Mouse (Mus musculus): Measurements from ENCODE around the gene Gm42417.
A peak's percentile ranks its signal among the peaks of the same experiment; 100 is the strongest.
"Not testable (repeated sequence)": the region's sequence is repeated elsewhere in the genome, so short reads cannot be mapped to it uniquely, and the experiment has no call there.

Gene Gm42417

DNA sequence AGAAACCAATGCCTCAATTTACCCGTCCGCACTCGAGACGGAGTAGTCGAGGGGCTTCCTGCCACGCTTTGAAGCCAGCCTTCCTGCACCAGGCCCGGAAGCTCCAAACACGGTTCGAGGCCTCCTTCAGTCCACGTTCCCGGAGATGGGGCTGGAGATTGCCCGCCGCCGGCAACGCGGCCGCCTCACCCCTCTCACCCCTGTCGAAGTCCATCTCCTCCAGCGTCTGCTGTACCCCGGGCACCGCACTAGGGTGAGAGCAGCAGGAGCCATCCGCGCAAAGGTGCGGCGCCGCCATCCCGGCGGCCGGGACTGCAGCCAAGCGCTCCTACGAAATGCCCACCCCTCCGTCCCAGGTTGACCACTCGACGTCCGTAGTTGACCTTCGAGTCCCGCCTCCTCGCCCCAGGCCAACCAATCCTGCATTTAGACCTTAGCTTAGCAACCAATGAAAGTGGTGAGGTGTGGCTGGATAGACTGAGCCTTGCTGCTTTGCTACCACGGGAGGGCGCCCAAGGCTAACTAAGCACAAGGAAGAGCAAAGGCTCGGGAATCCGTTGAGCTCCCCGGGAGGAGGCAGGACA lies 7.8 kb upstream of the Gm42417 start, which contains the start of gene Ankrd39:
TSS of gene Ankrd39 (minus strand) at position 558 of the 584 bp plus-strand sequence.
- peak; percentile 93 for DNase-seq (ENCODE audit: extremely low read depth, low read depth, low spot score)

DNA sequence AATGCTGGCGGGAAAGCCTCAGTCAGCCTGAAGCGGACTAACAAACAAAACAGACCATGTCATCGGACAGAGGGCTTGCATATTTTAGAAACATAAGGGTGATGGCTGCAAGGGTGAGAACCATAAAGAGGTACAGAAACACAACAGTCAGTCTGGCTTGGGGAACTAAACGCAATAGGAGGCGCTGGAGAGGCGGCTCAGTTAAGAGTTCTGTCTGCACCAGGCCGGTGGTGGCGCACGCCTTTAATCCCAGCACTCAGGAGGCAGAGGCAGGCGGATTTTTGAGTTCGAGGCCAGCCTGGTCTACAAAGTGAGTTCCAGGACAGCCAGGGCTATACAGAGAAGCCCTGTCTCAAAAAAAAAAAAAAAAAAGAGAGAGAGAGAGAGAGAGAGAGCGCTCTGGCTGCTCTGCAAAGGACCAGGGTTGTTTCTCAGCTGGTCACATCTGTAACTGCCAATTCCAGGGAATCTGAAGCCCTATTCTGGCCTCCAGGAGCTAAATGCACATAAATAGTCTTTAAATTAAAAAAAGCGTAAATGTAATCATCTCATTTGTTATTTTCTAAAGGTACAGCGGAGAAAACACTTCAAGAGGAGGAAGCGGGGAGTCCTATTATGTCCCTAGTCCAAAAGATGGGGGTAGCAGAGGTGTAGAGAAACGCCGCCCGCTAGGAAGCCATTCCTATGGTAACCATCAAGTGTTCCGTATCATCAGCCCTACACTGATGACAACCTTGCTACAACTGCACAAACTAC lies 6.8 kb upstream of the Gm42417 start:
- DNase-seq (ENCODE audit: extremely low read depth, low read depth, low spot score): no peak

DNA sequence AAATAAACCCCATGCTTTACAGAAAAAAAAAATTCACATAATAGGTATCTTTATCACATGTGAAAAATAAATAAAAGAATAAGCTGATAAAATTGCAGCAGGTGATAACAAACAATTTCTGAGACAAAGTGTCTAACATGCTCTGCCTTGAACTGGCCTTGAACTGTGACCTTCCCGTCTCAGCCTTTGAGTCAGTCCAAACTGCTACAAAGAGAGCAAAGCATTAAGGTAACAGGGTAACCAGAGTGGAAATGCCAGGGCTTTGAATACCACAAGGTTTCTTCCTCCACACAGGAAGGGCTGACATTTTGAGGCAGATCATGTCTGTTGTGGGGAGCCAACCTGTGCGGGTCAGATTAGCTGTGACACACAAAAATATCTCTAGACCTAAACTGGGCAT lies 6.2 kb upstream of the Gm42417 start:
- no peak for DNase-seq (ENCODE audit: extremely low read depth, low read depth, low spot score)

DNA sequence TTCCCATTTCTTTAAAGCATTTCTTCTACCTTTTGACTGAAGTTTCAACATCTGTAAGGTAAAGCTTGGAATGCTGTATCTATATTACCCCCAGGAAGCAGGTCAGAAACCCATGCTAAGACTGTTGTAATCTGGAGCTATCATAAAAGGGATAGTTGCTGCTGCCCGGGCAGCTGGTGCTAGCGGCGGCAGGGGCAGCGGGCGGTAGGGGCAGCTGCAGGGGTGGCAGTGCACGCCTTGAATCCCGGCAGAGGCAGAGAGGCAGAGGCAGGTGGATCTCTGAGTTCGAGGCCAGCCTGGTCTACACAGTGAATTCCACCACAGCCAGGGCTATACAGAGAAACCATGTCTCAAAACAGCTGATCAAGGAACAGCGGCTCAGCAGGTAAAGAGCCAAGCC lies 3.7 kb upstream of the Gm42417 start:
- DNase-seq (ENCODE audit: extremely low read depth, low read depth, low spot score): no peak

DNA sequence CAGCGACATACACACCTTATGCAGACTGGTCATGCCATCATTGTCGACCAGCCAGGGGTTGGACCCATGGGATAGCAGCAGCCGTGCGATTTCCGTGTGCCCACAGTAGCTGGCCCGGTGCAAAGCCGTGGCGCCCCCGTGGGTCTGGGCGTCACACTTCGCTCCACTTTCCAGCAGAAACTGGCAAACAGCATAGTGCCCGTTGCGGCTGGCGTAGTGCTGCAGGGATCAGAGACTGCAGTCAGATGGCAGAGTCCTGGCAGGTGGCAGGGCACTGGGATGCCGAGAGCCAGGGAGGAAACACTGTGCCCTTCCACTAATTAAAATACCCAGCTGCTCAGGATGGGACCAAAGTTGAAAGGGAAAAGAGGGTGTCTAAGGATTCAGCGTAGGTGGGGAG lies 2.6 kb upstream of the Gm42417 start:
- no peak for DNase-seq (ENCODE audit: extremely low read depth, low read depth, low spot score)

DNA sequence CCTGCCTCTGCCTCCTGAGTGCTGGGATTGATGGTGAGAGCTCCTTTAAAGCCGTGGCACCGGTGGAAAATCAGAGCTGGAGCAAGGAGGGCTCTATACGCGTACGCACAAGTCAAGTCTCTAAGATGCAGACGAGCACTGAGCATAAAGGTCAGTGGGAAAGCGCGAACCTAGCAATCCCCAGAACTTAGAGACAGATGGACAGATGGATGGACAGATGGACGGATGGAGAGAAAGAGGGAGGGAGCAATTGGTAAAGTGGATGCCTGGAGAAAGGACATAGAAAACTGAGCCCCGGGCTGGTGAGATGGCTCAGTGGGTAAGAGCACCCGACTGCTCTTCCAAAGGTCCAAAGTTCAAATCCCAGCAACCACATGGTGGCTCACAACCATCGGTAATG lies 1.6 kb upstream of the Gm42417 start:
- no peak for DNase-seq (ENCODE audit: extremely low read depth, low read depth, low spot score)

DNA sequence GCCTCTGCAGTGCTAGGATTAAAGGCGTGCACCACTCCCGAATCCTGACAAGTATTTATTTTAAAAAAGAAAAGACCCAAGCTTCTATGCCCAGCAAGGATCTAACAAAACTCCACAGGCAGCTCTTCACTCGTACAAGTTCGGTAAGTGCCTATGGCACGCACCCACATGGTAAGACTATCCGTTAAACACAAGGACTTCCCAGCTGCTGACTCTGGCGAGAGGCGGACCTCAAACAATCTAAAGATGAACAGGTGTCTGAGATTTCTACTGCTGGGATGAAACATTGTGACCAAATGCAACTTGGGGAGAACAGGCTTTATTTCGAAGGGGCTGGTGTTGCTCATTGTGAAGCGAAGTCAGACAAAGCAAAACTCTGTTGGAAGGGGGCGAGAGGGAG lies 903 bp upstream of the Gm42417 start:
- no peak for DNase-seq (ENCODE audit: extremely low read depth, low read depth, low spot score)

DNA sequence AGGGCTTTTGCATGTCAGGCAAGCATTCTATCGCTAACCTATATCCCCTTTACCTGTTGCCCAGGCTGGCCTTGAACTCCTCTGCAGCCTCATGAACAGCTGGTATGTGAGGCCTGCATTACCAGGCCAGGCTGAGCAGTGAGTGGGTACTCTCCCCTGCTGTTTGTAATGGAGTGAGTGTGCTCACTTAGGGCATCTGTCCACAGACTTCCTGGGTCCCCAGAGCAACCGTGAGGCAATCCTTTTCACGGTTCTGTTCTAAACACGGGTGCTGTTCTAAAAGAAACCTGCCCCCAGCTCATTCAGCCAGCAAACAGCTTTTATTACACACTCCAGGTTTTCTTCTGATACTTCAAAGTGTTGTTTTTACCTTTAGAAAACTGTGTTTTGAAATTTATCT lies 502 bp downstream of the Gm42417 start:
- DNase-seq (ENCODE audit: extremely low read depth, low read depth, low spot score): no peak

DNA sequence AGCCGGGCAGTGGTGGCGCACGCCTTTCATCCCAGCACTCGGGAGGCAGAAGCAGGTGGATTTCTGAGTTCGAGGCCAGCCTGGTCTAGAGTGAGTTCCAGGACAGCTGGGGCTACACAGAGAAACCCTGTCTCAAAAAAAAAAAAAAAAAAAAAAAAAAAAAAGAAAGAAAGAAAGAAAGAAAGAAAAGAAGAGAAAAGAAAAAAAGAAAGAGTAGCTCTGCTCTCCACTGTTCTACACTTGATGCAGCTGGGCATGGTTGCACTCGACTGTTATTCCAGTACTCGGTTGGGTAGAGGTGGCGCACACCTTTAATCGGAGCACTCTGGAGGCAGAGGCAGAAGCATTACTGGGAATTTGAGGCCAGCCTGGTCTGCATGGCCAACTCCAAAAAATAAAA lies 2.4 kb downstream of the Gm42417 start, which contains the start of gene Ankrd23:
TSS of gene Ankrd23 (minus strand) at position 101 of the 400 bp plus-strand sequence.
- not testable (repeated sequence) for DNase-seq (ENCODE audit: extremely low read depth, low read depth, low spot score)

DNA sequence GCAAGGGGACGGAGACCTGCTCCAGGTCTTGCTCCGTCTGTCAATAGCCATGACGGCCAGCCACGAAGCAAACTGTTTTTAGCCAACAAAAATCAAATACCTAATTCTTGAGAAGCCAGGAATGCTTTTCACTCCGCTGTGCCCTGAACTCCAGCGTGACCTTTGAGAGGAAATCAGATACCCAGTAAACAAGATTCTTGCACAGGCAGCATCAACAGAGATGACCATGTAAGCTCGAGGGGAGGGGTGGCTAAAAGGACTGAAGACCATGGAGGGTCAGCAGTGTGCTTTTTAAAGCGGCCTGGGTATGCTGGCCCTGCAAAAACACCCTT lies 2.9 kb downstream of the Gm42417 start:
- DNase-seq (ENCODE audit: extremely low read depth, low read depth, low spot score): no peak

DNA sequence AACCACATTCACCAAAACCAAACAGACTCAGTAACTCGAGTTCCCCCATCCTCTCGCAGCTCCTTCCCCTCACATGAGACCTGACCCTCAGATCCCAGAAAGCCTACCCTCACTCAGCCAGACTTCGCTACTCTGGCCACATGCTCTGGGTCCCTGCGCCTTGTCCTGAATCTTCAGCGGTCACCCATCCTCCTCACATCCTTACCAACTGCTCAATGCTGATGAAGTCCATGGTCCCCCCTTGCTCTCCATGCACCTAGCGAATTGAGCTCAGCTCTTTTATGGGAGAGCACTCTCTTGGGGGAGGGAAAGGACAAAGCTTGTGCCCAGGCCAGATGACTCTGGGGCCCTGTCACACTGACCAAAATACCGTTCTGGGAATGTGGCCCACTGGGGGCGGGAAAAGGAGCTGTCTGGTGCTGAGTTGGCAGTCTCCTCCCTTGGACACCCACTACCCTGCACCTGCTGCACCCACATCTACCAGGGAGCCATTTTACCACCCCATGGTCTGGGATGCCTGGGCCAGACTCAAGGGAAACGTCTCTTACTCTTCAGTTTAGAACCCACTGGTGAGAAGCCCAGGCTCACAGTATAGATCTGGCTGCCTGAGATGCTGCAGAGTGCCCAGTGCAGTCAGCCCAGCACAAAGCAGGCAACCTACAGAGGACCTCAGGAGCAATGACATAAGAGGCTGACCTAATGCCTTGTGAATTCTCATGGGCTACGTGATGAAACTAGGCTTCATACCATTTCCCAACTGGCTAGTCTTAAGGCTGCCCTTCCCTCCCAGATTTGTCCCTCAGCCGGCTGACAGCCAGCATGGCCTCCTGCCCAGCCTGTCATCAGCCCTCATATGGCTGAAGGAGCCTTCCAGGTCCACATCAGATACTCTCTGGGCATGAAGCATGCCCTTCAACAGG lies 3.5 kb downstream of the Gm42417 start:
- no peak for DNase-seq (ENCODE audit: extremely low read depth, low read depth, low spot score)

DNA sequence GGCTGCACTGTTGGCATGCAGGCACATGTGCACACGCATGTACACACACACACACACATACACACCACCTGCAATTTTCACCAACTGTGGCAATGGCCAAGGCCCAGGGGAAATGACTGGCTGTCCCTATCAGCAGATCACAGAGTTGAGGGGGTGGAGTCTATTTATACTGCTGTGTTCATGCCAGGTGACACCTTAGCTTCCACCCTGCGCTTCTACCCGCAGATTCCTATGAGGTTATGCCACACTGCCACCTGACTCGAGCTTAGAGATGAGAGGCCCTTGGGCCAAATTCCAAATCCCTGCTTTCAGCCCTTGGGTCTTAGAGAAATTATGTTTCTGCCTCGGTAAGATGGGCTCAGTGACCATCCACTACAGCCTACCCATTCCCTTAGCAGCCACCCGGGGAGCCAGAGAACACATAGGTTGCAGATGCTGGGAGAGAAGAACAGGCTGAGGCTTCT lies 4.6 kb downstream of the Gm42417 start:
- no peak for DNase-seq (ENCODE audit: extremely low read depth, low read depth, low spot score)

DNA sequence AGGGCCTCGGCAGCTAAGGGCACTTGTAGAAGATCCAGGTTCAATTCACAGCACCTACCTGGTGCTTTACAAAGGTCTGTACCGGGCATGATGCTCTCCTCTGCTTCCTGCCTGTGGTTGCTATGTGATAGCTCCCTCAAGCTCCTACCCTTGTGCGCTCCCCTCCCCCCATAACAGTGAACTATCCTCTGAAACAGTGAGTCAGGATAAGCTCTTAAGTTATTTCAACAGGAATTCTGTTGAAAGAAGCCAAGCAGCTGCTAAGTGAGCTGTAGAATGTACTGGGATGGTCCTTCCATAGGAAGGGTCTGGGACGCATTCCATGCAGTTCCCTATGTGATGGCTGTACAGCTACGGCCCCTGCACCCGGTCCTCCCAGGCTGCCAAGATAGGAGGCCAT lies 5.7 kb downstream of the Gm42417 start:
- DNase-seq (ENCODE audit: extremely low read depth, low read depth, low spot score): no peak

DNA sequence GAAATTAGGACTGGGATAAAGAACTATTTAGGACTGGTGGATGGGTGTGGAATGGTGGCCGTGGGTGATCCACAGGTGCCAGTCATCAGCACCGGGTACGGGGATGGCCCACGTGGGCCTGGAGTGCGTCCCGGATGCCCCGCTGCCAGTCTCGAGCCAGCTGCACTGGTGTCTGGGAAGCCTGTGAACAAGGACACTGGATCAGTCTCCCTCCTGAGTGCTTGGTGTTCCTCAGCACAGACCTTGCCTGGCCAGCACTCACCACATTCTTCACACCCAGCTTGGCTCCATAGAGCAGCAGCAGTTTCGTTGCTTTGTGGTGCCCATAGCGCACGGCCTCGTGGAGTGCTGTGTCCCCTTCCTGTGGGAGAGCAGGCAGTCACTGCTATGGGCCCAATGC lies 7.8 kb downstream of the Gm42417 start:
- no peak for DNase-seq (ENCODE audit: extremely low read depth, low read depth, low spot score)

DNA sequence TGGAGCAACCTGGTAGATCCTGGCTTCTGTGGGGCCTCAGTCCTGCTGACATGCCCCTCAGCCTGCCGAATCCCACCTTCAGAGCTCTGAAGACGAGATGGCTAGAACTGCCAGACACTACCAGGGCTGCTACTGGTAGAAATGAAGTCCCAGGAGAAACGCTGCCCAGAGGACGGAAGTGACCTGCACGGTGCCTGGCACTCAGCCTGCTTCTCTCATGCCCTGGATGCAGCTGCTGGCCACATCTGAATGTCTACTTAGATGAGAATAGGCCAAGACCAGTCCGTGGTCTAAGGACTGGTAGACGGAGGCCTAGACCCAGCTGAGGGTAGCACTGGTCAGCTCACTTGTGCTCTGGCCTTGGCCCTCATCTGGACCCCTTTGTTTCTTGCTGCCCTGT lies 8.3 kb downstream of the Gm42417 start:
- no peak for DNase-seq (ENCODE audit: extremely low read depth, low read depth, low spot score)

DNA sequence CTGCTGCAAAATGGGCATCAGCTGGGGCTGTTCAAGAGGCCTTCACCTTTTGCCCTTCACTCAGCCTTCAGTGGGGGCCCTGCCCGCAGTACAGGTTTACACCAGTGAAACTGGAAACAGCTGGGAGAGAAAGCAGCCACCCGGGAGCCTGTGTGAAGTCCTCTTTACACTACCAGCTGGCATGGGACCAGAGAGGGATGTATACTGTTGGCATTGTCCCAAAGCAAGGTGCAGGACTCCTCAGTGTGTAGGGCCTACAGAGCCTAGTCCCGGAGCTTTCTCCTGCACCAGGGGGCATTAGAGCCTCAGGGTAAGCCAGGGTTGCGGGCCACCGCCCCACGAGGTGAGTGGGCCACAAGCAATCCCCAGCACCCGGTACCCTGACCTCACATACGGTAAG lies 8.7 kb downstream of the Gm42417 start:
- DNase-seq (ENCODE audit: extremely low read depth, low read depth, low spot score): no peak

DNA sequence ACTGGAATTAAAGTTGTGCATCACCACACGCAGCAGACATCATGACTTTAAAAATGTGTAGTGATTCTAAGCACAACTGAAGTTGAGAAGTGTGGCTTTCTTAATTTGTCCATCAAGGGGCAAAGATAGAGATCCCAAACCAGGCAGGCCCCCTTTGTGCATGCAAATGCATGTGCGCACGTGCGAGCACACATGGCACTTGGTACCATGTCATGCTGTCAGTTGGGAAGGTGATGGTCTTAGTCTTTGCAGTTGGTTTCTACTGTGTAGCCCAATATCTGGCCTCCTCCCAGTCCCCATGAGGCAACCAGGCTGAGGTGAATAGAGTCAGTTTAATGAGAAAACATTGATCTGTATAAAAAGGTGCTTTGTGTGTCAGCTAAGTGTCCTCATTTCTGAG lies 9.4 kb downstream of the Gm42417 start:
- no peak for DNase-seq (ENCODE audit: extremely low read depth, low read depth, low spot score)

DNA sequence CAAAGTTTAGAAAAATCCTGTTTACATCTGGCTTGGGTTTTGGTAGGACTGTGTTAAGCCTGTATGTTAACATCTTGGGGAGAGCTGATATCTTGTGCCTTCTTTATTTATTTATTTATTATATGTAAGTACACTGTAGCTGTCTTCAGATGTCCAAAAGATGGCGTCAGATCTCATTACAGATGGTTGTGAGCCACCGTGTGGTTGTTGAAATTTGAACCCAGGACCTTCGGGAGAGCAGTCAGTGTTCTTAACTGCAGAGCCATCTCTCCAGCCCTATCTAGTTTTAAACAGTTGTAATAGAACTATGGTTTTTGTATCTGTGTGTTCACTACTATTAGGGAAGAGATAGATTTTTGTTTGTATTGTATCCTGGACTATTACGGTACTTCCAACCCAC lies 10.0 kb downstream of the Gm42417 start:
- DNase-seq (ENCODE audit: extremely low read depth, low read depth, low spot score): no peak

DNA sequence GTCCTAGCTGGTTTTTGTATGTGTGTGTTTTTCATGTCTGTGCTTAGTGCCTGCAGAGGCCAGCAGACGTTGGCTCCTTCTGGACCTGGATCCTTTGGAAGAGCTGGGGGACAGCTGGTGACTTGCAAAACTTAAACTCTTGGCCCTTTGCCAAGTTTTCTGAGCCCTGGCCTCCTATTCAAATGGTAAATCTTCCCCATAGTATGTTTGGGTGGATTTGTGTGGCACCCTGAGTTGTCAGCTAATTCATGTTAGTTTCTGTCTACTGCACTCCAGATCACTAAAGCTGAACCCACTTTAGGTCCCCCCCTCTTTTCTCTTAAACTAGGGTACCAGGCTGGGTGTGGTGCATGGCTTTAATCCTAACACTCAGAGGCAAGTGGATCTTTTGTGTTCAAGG lies 10.9 kb downstream of the Gm42417 start:
- no peak for DNase-seq (ENCODE audit: extremely low read depth, low read depth, low spot score)

DNA sequence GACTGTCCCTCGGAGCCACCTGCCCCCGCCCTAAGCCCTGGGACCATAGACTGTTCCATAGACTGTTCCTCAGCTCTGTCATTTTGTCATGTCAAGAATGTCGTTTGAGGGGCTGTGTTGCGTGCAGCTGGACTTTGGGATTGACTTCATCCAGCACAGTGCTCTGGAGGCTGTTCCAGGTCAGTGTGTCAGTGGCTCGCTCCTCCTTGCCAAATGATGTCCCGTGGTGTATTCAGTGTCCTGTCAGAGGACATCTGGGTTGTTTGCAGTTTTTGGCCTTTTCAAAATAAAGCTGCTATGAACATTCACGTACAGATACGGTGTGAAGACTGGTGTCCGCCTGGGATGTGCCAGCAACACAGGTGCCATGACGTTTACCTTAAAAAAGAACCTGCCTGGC lies 12.3 kb downstream of the Gm42417 start:
- DNase-seq (ENCODE audit: extremely low read depth, low read depth, low spot score): no peak

DNA sequence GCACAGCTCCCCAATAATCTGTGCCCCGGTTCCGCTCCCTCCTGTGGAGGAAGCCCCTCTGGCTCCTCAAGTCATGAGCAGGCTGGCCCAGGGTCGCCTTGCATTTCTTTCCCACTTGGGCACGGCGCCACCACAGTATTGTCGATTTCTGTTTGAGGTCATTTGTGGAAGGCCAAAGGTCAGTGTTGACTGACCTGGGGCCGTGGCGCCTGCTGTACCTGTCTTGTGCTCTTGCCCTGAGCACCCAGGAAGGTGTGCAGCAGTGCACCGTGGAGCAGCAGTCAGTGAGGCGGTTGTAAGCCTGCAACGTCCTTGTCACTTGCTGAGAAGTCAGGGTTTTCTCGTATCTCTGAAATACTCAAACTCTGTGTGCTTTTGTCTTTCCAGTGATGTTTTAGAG lies 13.5 kb downstream of the Gm42417 start:
- no peak for DNase-seq (ENCODE audit: extremely low read depth, low read depth, low spot score)

DNA sequence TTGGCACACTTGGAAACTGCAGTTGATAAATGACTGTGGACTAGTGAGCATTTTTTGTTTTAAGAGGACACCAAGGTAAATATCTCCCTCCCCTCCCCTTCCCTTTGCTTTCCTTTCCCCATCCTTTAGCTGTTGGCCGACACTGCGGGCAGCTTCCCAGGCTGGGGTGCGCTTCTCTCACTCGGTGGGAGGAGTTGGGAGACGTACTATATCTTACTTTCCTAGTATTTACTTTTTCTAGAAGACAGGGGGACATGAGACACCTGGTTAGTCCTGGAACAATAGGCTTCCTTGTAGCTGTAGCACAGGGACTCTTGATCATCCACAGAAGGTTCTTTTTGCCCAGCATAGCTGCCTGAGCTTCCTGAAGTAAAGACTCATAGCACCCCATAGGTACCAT lies 15.2 kb downstream of the Gm42417 start:
- no peak for DNase-seq (ENCODE audit: extremely low read depth, low read depth, low spot score)

All from fat pad, adult 2 months (tissue).